Mouse (Mus musculus) heart, embryonic 14.5 days (tissue): ENCODE results near the gene Ltf. TPM values are rescaled to one million over a fixed set of nuclear protein-coding genes. Genes with fewer than 3 reads are reported as not detected.

Source experiments
- ATAC-seq: fragments of 200-750 bp; cut with Nextera tagmentation; 2 replicates; pipeline ENCODE4 v1.8.0; 2017; ENCODE audit warnings: low read depth, moderate TSS enrichment; ENCODE audit not compliant: insufficient number of reproducible peaks, insufficient read depth, low FRiP score
- H3K27ac ChIP-seq, 2 experiments: fragments of 200-500 bp in 1 of 2; fragments of 300-500 bp in 1 of 2; sonication (generic) in 1 of 2; replicated peaks in 1 of 2; 2 replicates each; pipeline ENCODE4 v1.5.1; 2012 to 2014; ENCODE audit warnings: low read depth in 2 of 2, low read length in 2 of 2, control low read depth in 1 of 2, mild to moderate bottlenecking in 1 of 2, mixed read lengths in 1 of 2; ENCODE audit not compliant: control insufficient read depth in 1 of 2, insufficient read depth in 1 of 2
- H3K27me3 ChIP-seq: fragments of 300-500 bp; sonication (generic); 2 replicates; pipeline ENCODE4 v1.6.1; 2014; ENCODE audit warnings: mild to moderate bottlenecking, low read length, control low read depth; ENCODE audit not compliant: control insufficient read depth, insufficient read depth
- H3K36me3 ChIP-seq: fragments of 300-500 bp; sonication (generic); 2 replicates; pipeline ENCODE4 v1.6.1; 2014; ENCODE audit warnings: mild to moderate bottlenecking, control low read depth, low read length, mixed read lengths; ENCODE audit not compliant: control insufficient read depth, insufficient read depth
- H3K4me1 ChIP-seq, 2 experiments: fragments of 200-500 bp in 1 of 2; fragments of 300-500 bp in 1 of 2; sonication (generic) in 1 of 2; 2 replicates each; pipeline ENCODE4 v1.6.1; 2012 to 2014; ENCODE audit warnings: low read length in 2 of 2, control low read depth in 1 of 2, mixed read lengths in 1 of 2; ENCODE audit not compliant: control insufficient read depth in 2 of 2, insufficient read depth in 2 of 2
- H3K4me2 ChIP-seq: fragments of 300-500 bp; sonication (generic); 2 replicates; pipeline ENCODE4 v1.6.1; 2014; ENCODE audit warnings: mild to moderate bottlenecking, low read length
- H3K4me3 ChIP-seq, 2 experiments: fragments of 200-500 bp in 1 of 2; fragments of 300-500 bp in 1 of 2; sonication (generic) in 1 of 2; 2 replicates each; pipeline ENCODE4 v1.5.1; 2012 to 2014; ENCODE audit warnings: low read length in 2 of 2, mild to moderate bottlenecking in 2 of 2, control low read depth in 1 of 2, low read depth in 1 of 2, moderate library complexity in 1 of 2; ENCODE audit not compliant: control insufficient read depth in 1 of 2, insufficient read depth in 1 of 2
- H3K9ac ChIP-seq: fragments of 300-500 bp; sonication (generic); 2 replicates; pipeline ENCODE4 v1.6.1; 2014; ENCODE audit warnings: mild to moderate bottlenecking, low read length
- H3K9me3 ChIP-seq: fragments of 300-500 bp; sonication (generic); 2 replicates; pipeline ENCODE4 v1.6.1; 2016; ENCODE audit warnings: low read length, control low read depth; ENCODE audit not compliant: control insufficient read depth
- WGBS: fragments of 180-500 bp; shearing (Covaris S2); extraction: QIAGEN DNeasy Blood & Tissue Kit; methylation state at CpG from one replicate; pipeline ENCODE4 v1.1.7; 2014; 5-methylcytosine and 5-hydroxymethylcytosine counted together
- polyA plus RNA-seq: library from polyadenylated mRNA; unstranded; fragments of >200 nt; fragmentation: Nextera tagmentation; extraction: Ambion mirVana; gene quantifications from 2 replicates; pipeline ENCODE4 v1.2.1, GENCODE M21; 2014

Ltf gene
- polyA plus RNA-seq, 1 experiment from 2014 or later = 1.6 TPM

GRCm38 (mm10) chr9:110989141-110989540 lies 29.9 kb upstream of the Ltf start:
- H3K4me2 ChIP-seq = no peak overlapping the region
- WGBS = 44% methylated on average over 4 of the region's 4 CpGs
- H3K4me1 ChIP-seq = no peaks in the 10 kb centered on the region; a peak in 1 of 4 replicates
- H3K27me3 ChIP-seq = no peaks in the 10 kb centered on the region
- no peaks in the 10 kb centered on the region for H3K9me3 ChIP-seq
- no peaks in the 10 kb centered on the region for H3K36me3 ChIP-seq
- H3K9ac ChIP-seq = no peak overlapping the region
- no peak for ATAC-seq
- no peak overlapping the region for H3K27ac ChIP-seq
- no peak overlapping the region for H3K4me3 ChIP-seq

- H3K36me3 ChIP-seq = no peaks in the 10 kb centered on the region
- no peaks in the 10 kb centered on the region for H3K27me3 ChIP-seq
- no peak overlapping the region for H3K4me3 ChIP-seq
- H3K9ac ChIP-seq = no peak overlapping the region
- H3K4me1 ChIP-seq = no peaks in the 10 kb centered on the region; a peak in 1 of 4 replicates
- no peak overlapping the region for H3K27ac ChIP-seq
- H3K4me2 ChIP-seq = no peak overlapping the region
- no peak for ATAC-seq
- H3K9me3 ChIP-seq = no peaks in the 10 kb centered on the region
- WGBS = 89% methylated on average over 2 of the region's 2 CpGs
These were observed 29.5 kb upstream of the Ltf start for GRCm38 (mm10) chr9:110989543-110989942.

- Histone ChIP-seq H3K4me3 (no peak within 1 kb of the TSS), H3K27me3 (no peaks in the 10 kb centered on the region), H3K27ac (no peak within 1 kb of the TSS), H3K36me3 (no peaks in the 10 kb centered on the region), H3K9ac (no peak within 1 kb of the TSS), H3K9me3 (no peaks in the 10 kb centered on the region), H3K4me1 (peaks cover 0 to 2% of the 10 kb centered on the region in 2 experiments; a peak in 1 of 4 replicates), H3K4me2 (no peak within 1 kb of the TSS)
- ATAC-seq = no peak
- WGBS = 42% methylated on average over 6 of the region's 6 CpGs
These were observed 28.9 kb upstream of the Ltf start, which contains the start of gene Rtp3 for GRCm38 (mm10) chr9:110990204-110990603. TSS of gene Rtp3 (minus strand) at chr9:110990583.

GRCm38 (mm10) chr9:110993281-110993709 lies 25.8 kb upstream of the Ltf start:
- no peak overlapping the region for H3K4me2 ChIP-seq
- no peak overlapping the region for H3K9ac ChIP-seq
- no peak overlapping the region for H3K27ac ChIP-seq
- H3K9me3 ChIP-seq = no peaks in the 10 kb centered on the region
- 41% methylated on average over 3 of the region's 3 CpGs for WGBS
- H3K4me3 ChIP-seq = no peak overlapping the region
- H3K27me3 ChIP-seq = no peaks in the 10 kb centered on the region
- H3K36me3 ChIP-seq = no peaks in the 10 kb centered on the region
- peaks cover 0 to 2% of the 10 kb centered on the region in 2 experiments; a peak in 1 of 4 replicates for H3K4me1 ChIP-seq
- no peak for ATAC-seq

- 10% methylated on average over 13 of the region's 13 CpGs for WGBS
- Histone ChIP-seq H3K4me2 (peak overlapping the region; percentile 65), H3K9me3 (no peaks in the 10 kb centered on the region), H3K36me3 (no peaks in the 10 kb centered on the region), H3K4me3 (peak overlapping the region; percentile 44), H3K9ac (peak overlapping the region; percentile 52), H3K4me1 (peaks cover 3 to 5% of the 10 kb centered on the region in 2 experiments; a peak in 3 of 4 replicates), H3K27me3 (no peaks in the 10 kb centered on the region), H3K27ac (peak overlapping the region; percentile 2 to 66; a peak in 2 of 4 replicates)
- peak; percentile 66; the same call in 1 of the 2 replicates for ATAC-seq
These were observed 24.3 kb upstream of the Ltf start for GRCm38 (mm10) chr9:110994716-110995172.

GRCm38 (mm10) chr9:110997245-110997644 lies 21.8 kb upstream of the Ltf start:
- H3K4me3 ChIP-seq = no peak overlapping the region
- no peak for ATAC-seq
- under 1% methylated on average over 5 of the region's 5 CpGs for WGBS
- no peak overlapping the region for H3K4me2 ChIP-seq
- no peaks in the 10 kb centered on the region for H3K9me3 ChIP-seq
- H3K9ac ChIP-seq = no peak overlapping the region
- no peaks in the 10 kb centered on the region for H3K27me3 ChIP-seq
- no peak overlapping the region for H3K27ac ChIP-seq
- no peaks in the 10 kb centered on the region for H3K36me3 ChIP-seq
- peaks cover 3 to 5% of the 10 kb centered on the region in 2 experiments; a peak in 3 of 4 replicates for H3K4me1 ChIP-seq

GRCm38 (mm10) chr9:110999056-110999455 lies 20.0 kb upstream of the Ltf start:
- 88% methylated on average over 2 of the region's 2 CpGs for WGBS
- H3K4me1 ChIP-seq = peaks cover 3 to 5% of the 10 kb centered on the region in 2 experiments; a peak in 3 of 4 replicates
- no peak overlapping the region for H3K4me3 ChIP-seq
- 0 out of 2 replicates have a peak overlapping the region, but pooled peaks have one; percentile 4 for H3K9ac ChIP-seq
- H3K9me3 ChIP-seq = no peaks in the 10 kb centered on the region
- no peak overlapping the region for H3K4me2 ChIP-seq
- H3K36me3 ChIP-seq = no peaks in the 10 kb centered on the region
- H3K27me3 ChIP-seq = no peaks in the 10 kb centered on the region
- H3K27ac ChIP-seq = no peak overlapping the region
- no peak for ATAC-seq

- H3K9ac ChIP-seq = no peak overlapping the region
- H3K27ac ChIP-seq = no peak overlapping the region
- H3K36me3 ChIP-seq = no peaks in the 10 kb centered on the region
- no peak overlapping the region for H3K4me2 ChIP-seq
- no peak for ATAC-seq
- 58% methylated on average over 10 of the region's 10 CpGs for WGBS
- no peaks in the 10 kb centered on the region for H3K27me3 ChIP-seq
- H3K4me1 ChIP-seq = peaks cover 3 to 5% of the 10 kb centered on the region in 2 experiments; a peak in 3 of 4 replicates
- no peak overlapping the region for H3K4me3 ChIP-seq
- no peaks in the 10 kb centered on the region for H3K9me3 ChIP-seq
These were observed 19.2 kb upstream of the Ltf start for GRCm38 (mm10) chr9:110999856-111000255.
